Mouse (Mus musculus) Patski (cell line): ENCODE results near the gene Nxnl1. TPM values are rescaled to one million over a fixed set of nuclear protein-coding genes. Genes with fewer than 3 reads are reported as not detected.

Experiments
- ATAC-seq: fragments of 100-300 bp; one replicate; pipeline ENCODE4 v1.8.0; 2021
- CTCF ChIA-PET: fragments of 350-600 bp; sonication (Branson Sonifier 250); formaldehyde crosslinking; loops from one replicate; lab custom pipeline; 2022; ENCODE audit warnings: inconsistent platforms; lab: Charles Lee
- POLR2A ChIA-PET: fragments of 350-600 bp; sonication (Branson Sonifier 250); formaldehyde crosslinking; loops from one replicate; lab custom pipeline; 2022; ENCODE audit warnings: antibody characterized with exemption, inconsistent platforms; lab: Charles Lee
- DNase-seq: peaks from one replicate; pipeline ENCODE4 v3.0.0-alpha.2; 2011; ENCODE audit warnings: low read depth, low spot score
- H3K27me3 ChIP-seq: fragments of 371-371 bp; one replicate; pipeline ENCODE4 v1.5.1; 2021
- CTCF ChIP-seq: fragments of 100-300 bp; IDR thresholded peaks from one replicate; pipeline ENCODE4 v1.5.1; 2021
- in situ Hi-C: fragments of 300-500 bp; cut with MboI; formaldehyde crosslinking; loops from 3 replicates; pipeline ENCODE4 v1.11.1; 2018; ENCODE audit warnings: low pct_unique_long_range_greater_than_20kb, mixed read lengths
- polyA plus RNA-seq: library from polyadenylated mRNA; unstranded; gene quantifications from one replicate; pipeline ENCODE4 v1.2.3, GENCODE M21; 2021

The Nxnl1 gene
- polyA plus RNA-seq, 1 experiment from 2014 or later: 0.85 TPM

DNA sequence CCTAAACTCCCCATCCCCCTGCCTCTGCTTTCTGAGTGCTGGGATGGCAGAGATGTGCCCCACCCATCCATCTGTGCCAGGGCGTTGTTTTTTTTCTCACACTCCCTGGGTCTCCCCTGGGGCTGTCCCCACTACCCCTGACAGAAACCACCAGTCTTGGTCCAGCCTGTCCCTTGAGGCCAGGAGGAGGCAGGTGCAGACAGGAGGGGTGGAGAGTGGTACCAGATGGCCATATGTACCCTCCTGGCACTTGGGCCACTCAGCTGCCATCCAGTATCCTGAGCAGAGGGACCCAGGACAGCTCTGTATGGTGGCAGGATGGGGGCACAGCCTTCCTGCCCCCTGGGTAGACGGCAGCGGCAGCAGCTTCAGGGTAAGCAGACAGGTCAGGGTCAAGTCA is 31.1 kb upstream of the Nxnl1 start, which contains the start of gene Fam129c:
TSS of gene Fam129c (plus strand) at position 198 of the 400 bp plus-strand sequence.
- DNase-seq (no peak), ATAC-seq (no peak)
- CTCF ChIA-PET: interaction anchor here (1.5 to 2.3 kb wide), 2 partner anchors 11 to 35 kb away, joined by 5 to 12 read pairs; no protein-coding TSS in a partner anchor
- no peak for TF ChIP-seq CTCF
- POLR2A ChIA-PET: no interaction called here
- in situ Hi-C loops: no loop called here
- H3K27me3 ChIP-seq: no peaks in the 10 kb centered on the region

DNA sequence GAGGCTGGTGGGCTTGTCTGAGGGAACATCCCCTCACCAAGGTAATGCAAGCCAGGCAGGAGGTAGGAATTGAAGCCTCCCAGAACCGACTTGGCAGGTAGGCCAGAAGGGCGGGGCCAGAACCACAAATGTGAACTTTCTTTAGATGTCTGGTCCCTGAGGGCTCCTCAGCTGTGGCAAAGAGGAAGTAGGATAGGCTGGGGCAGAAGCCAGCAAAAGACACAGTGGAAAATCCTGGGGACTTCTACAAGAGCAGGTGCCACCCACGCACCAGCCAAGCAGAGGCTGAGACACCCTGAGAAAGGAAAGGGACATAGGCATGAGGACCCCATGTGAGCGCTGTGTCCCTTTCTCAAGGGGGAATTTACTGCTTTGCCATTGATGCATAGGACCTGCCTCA is 30.4 kb upstream of the Nxnl1 start:
- no peak for TF ChIP-seq CTCF
- ATAC-seq (no peak), DNase-seq (no peak)
- ChIA-PET CTCF (interaction anchor here (0.9 to 2.7 kb wide), 7 partner anchors 10 to 64 kb away, joined by 5 to 11 read pairs (median 6); partner anchors contain the start of genes Colgalt1, Slc27a1 and Tmem221), POLR2A (no interaction called here)
- no peaks in the 10 kb centered on the region for H3K27me3 ChIP-seq
- in situ Hi-C loops: no loop called here

DNA sequence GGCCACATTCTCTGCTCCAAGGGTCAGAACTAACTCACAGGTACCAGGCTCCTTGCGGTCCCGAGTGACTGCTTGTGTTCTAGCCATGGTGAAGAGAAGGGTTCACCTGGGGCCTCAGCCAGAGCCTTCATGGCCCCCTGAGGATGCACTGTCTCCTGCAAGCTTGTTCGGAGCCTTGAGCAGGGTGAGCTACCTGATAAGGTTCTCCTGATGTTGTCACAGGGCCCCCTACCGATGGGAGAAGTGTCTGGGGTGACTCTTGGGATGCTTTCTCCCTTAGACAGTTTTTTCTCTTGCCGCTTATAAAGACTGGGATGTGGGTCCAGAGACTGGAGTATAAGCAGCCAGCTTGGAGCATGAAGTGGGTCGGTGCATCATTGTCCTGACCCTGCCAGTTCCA is 30.0 kb upstream of the Nxnl1 start:
- in situ Hi-C loops: no loop called here
- ATAC-seq (no peak), DNase-seq (no peak)
- no peaks in the 10 kb centered on the region for H3K27me3 ChIP-seq
- ChIA-PET POLR2A (interaction anchor here (0.7 to 3.4 kb wide), 3 partner anchors 27 to 33 kb away, joined by 3 to 15 read pairs (median 12); partner anchors contain the start of gene Slc27a1), CTCF (interaction anchor here (0.7 to 2.7 kb wide), 11 partner anchors 8 to 67 kb away, joined by 3 to 11 read pairs (median 5); partner anchors contain the start of genes Colgalt1, Slc27a1 and Tmem221)
- no peak for TF ChIP-seq CTCF

DNA sequence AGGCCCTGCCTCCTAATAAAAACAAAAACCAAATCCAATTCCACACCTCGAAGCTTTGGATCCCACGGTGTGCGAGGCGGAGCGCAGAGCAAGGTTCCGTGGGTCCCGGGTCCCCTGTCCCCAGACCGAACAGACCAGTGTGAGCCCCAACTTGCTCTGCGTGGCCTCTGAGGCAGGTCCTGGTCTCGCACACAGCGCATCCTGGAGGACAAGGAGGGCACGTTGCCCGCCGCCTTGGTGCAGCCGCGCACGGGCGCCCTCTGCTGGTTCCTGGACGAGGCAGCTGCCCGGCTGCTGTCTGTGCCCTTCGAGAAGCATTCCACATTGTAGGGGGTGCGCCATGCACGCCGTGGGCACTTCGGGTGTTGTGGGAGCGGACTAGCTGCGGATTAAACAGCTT is 29.5 kb upstream of the Nxnl1 start:
- TF ChIP-seq CTCF: no peak
- in situ Hi-C loops: no loop called here
- POLR2A ChIA-PET: interaction anchor here (0.7 to 3.4 kb wide), 3 partner anchors 27 to 33 kb away, joined by 3 to 15 read pairs (median 12); partner anchors contain the start of gene Slc27a1
- H3K27me3 ChIP-seq: no peaks in the 10 kb centered on the region
- DNase-seq (no peak), ATAC-seq (peak; percentile 45)
- CTCF ChIA-PET: interaction anchor here (0.7 to 2.7 kb wide), 13 partner anchors 9 to 68 kb away, joined by 3 to 11 read pairs (median 5); partner anchors contain the start of genes Colgalt1, Slc27a1 and Tmem221

DNA sequence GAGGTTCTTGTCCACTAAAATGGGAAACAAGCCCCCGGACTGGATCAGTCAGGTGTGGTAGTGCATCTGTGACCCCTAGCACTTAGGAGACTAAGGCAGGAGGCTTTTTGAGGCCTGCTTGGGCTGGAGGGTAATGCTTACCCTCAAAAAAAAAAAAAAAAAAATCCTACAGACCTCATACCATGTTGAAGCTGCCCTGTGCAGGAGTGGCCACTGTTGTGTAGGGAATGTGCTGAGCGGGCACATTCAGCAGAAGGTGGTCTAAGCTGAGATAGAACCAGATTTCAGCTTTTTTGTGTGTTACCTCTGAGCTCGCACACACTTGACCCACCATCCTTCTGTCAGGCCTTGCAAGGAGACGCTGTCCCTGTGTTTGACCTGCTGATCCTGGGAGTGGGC is 27.9 kb upstream of the Nxnl1 start:
- H3K27me3 ChIP-seq: no peaks in the 10 kb centered on the region
- ChIA-PET POLR2A (interaction anchor here (0.9 to 3.4 kb wide), 3 partner anchors 25 to 31 kb away, joined by 5 to 15 read pairs (median 12); partner anchors contain the start of gene Slc27a1), CTCF (interaction anchor here (0.6 to 7.9 kb wide), 3 partner anchors 16 to 59 kb away, joined by 3 to 49 read pairs (median 10); partner anchors contain the start of genes Colgalt1 and Tmem221)
- ATAC-seq (no peak), DNase-seq (no peak)
- in situ Hi-C loops: no loop called here
- TF ChIP-seq CTCF: no peak

DNA sequence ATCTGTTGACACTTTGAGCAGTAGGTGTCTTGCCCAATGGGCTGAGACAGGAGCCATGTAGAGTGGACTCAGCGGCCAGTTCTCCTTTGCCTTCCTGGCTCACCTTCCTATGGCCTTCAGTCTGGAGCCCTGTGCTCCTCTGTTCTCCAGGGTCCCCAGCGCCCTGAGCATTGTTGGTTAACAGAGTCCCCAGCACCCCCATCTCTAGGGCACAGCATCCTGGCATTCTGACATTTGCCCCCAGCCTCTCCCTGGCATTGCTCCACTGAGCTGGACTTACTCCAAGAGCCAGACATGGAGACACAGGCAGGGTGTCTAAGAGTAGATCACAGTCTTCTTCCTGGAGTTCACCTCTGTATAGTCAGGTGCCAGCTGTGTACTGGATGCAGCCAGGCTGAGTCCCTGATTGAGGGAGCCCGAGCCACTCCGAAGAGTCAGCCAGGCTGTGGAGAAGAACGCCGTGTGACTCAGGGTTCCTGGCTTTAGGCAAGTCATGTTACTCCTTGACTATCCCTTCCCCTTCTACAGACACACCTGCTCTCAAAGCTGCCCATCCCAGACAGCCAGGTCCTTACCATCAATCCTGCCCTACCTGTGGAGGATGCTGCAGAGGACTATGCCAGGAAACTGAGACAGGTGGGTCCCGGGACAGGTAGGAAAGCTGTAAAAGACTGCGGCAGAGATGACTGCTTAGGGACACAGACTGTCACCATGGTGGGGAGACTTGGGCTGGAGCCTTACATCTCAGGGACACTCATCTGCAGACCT is 27.3 kb upstream of the Nxnl1 start:
- no peaks in the 10 kb centered on the region for H3K27me3 ChIP-seq
- POLR2A ChIA-PET: interaction anchor here (0.8 to 3.4 kb wide), 6 partner anchors 16 to 67 kb away, joined by 3 to 15 read pairs (median 6); partner anchors contain the start of gene Slc27a1
- CTCF ChIA-PET: interaction anchor here (0.6 to 7.9 kb wide), 5 partner anchors 17 to 67 kb away, joined by 3 to 49 read pairs (median 3); partner anchors contain the start of genes Slc27a1 and Tmem221
- ATAC-seq: no peak
- TF ChIP-seq CTCF: no peak
- in situ Hi-C loops: no loop called here
- DNase-seq: no peak

DNA sequence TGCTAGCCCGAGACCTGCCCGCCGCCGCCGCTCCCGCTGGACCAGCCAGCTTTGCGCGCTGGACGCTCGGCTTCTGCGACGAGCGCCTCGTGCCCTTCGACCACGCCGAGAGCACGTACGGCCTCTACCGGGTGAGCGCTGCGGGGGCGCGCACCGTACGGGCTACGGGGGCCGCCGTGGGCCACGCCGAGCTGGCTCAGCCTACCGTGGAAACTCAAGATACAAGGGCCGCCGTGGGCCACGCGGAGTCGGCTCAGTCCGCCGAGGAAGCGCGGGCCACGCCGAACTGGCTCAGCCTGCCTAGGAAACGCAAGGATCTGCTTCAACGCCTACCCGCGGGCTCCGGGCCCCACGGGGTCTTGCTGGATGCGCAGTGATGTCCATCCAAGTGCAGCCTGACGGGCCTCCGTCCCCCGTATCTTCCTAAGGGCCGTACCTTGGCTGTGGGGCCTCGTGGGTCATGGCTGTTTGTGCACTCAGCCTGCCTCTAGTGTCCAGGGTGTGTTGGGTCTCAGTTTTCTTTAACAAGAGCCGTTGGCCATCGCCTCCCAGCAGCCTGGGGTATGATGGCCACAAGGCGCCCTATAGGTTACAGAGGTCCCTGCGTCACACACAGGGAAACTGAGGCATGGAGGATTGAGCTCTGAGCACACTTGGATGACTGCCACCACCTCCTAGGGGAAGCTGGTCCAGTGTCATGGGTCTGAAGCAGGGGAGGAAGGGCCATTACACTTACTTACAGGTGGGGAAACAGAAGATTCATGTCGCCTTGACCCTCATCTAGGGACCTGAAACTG is 26.2 kb upstream of the Nxnl1 start:
- no peak for TF ChIP-seq CTCF
- in situ Hi-C loops: no loop called here
- no peak for DNase-seq
- H3K27me3 ChIP-seq: no peaks in the 10 kb centered on the region
- ChIA-PET CTCF (interaction anchor here (1.0 to 7.9 kb wide), 4 partner anchors 16 to 68 kb away, joined by 3 to 49 read pairs (median 6); partner anchors contain the start of genes Slc27a1 and Tmem221), POLR2A (interaction anchor here (0.7 to 3.0 kb wide), 10 partner anchors 14 to 68 kb away, joined by 3 to 12 read pairs (median 6); partner anchors contain the start of genes Colgalt1, Slc27a1 and Tmem221)
- ATAC-seq: peak; percentile 20

DNA sequence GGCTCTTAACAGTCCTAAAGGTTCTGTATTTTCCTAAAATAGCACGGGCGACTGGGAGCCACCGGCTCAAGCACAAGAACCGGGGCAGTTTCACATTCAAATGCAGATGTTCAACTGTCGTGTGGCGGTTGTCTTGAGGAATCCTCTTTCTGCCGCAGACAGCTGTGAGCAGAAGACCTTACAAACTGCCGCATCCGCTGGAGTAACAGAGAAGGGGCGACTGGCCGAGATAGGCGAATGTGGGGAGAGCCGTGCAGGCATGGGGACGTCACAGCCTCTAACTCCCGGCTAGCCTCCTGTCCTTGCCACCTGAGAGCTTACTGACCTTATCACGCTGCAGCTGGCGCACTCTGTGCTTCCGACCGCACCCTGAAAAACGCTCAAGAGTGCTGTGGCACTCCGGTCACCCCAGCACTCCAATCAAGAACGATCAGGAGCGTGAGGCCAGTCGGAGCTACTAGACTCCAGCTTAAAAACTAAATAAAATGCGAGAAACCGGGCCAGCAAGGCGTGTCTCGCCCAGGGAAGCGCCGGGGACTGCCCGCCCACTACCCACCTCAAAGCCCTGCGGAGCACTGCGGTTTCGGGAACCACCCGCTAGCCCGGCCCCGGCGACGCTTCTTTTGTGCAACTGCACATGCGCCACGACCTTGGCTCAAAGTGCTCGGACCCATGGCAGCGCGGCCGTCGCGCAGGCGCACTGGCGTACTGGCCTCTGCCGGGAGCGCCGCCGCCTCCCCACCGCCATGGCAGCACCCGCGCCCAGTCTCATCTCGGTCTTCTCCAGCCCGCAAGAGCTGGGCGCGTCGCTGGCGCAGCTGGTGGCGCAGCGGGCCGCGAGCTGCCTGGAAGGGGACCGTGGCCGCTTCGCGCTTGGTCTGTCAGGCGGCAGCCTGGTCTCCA is 25.3 kb upstream of the Nxnl1 start, which contains the start of gene Pgls:
TSS of gene Pgls (plus strand) at position 706 of the 903 bp plus-strand sequence.
- ATAC-seq: peak; percentile 79
- POLR2A ChIA-PET: interaction anchor here (0.7 to 3.0 kb wide), 9 partner anchors 15 to 48 kb away, joined by 3 to 12 read pairs (median 6); partner anchors contain the start of genes Colgalt1, Slc27a1 and Tmem221
- in situ Hi-C loops: no loop called here
- CTCF ChIA-PET: interaction anchor here (1.2 to 7.9 kb wide), 3 partner anchors 22 to 69 kb away, joined by 4 to 49 read pairs (median 5); partner anchors contain the start of gene Tmem221
- no peak for TF ChIP-seq CTCF
- H3K27me3 ChIP-seq: no peaks in the 10 kb centered on the region
- no peak for DNase-seq
